Mouse (Mus musculus) small intestine, adult 2 months (tissue): ENCODE results near the gene Gns. TPM values are rescaled to one million over a fixed set of nuclear protein-coding genes. Genes with fewer than 3 reads are reported as not detected.
A peak's percentile ranks its signal among the peaks of the same experiment; 100 is the strongest.

Experiments
- H3K27ac ChIP-seq: fragments of 200-500 bp; 2 replicates; pipeline ENCODE4 v1.5.1; 2012; ENCODE audit warnings: low read depth, low read length, control low read depth, inconsistent platforms; ENCODE audit not compliant: insufficient read depth
- H3K27me3 ChIP-seq: fragments of 200-500 bp; 2 replicates; pipeline ENCODE4 v1.6.1; 2012; ENCODE audit warnings: mild to moderate bottlenecking, moderate library complexity, low read length, inconsistent platforms; ENCODE audit not compliant: control insufficient read depth, insufficient read depth
- H3K36me3 ChIP-seq: fragments of 200-500 bp; 2 replicates; pipeline ENCODE4 v1.6.1; 2012; ENCODE audit warnings: mild to moderate bottlenecking, low read length, control low read depth, inconsistent platforms; ENCODE audit not compliant: control insufficient read depth, insufficient read depth
- H3K4me1 ChIP-seq: fragments of 200-500 bp; 2 replicates; pipeline ENCODE4 v1.6.1; 2012; ENCODE audit warnings: low read length, inconsistent platforms, mixed read lengths; ENCODE audit not compliant: control insufficient read depth, insufficient read depth, insufficient read length
- H3K4me3 ChIP-seq: fragments of 200-500 bp; 2 replicates; pipeline ENCODE4 v1.5.1; 2012; ENCODE audit warnings: low read depth, mild to moderate bottlenecking, control low read depth, inconsistent platforms, low read length, moderate library complexity
- CTCF ChIP-seq: fragments of 200-500 bp; IDR thresholded peaks from 2 replicates; pipeline ENCODE4 v1.5.1; 2012; ENCODE audit warnings: low read depth, mild to moderate bottlenecking, control low read depth, inconsistent platforms, low read length, moderate library complexity, mixed read lengths; ENCODE audit not compliant: insufficient replicate concordance, insufficient read length; ENCODE audit errors: extremely low read depth
- POLR2A ChIP-seq: fragments of 200-500 bp; IDR thresholded peaks from 2 replicates; pipeline ENCODE4 v1.6.1; 2012; ENCODE audit warnings: low read depth, mild to moderate bottlenecking, control low read depth, inconsistent platforms, low read length, moderate library complexity
- WGBS: fragments of 180-500 bp; shearing (Covaris S2); methylation state at CpG from one replicate; pipeline ENCODE4 v1.1.7; 2018; 5-methylcytosine and 5-hydroxymethylcytosine counted together
- polyA plus RNA-seq: library from polyadenylated mRNA; depleted of rRNA; stranded (reverse); fragments of >200 nt; gene quantifications from 2 replicates; pipeline ENCODE4 v1.2.3, GENCODE M21; 2012; rRNA removed

Gene Gns
- 89.5 and 149 TPM in 2 replicates for polyA plus RNA-seq

- WGBS: under 1% methylated on average over 72 of the region's 72 CpGs
- peaks cover 2% of the 10 kb centered on the region; the same call in 1 of the 2 replicates for H3K36me3 ChIP-seq
- H3K27me3 ChIP-seq: no peaks in the 10 kb centered on the region
- H3K4me1 ChIP-seq: peaks cover 6% of the 10 kb centered on the region
- peak within 1 kb of the TSS; percentile 87 for H3K4me3 ChIP-seq
- H3K27ac ChIP-seq: peak within 1 kb of the TSS; percentile 75
- TF ChIP-seq POLR2A (peak; percentile 56; the same call in 1 of the 2 replicates), CTCF (no peak)
Measured at GRCm38 (mm10) chr10:121364801-121365564, at the start of gene Gns. Gene Gns, plus strand, starts transcription at chr10:121365090.

- no peaks in the 10 kb centered on the region for H3K27me3 ChIP-seq
- no peak overlapping the region for H3K4me3 ChIP-seq
- WGBS: 65% methylated on average over 27 of the region's 27 CpGs
- peaks cover 2% of the 10 kb centered on the region for H3K4me1 ChIP-seq
- H3K36me3 ChIP-seq: no peaks in the 10 kb centered on the region
- H3K27ac ChIP-seq: no peak overlapping the region
- TF ChIP-seq POLR2A (no peak), CTCF (no peak)
Measured at GRCm38 (mm10) chr10:121315321-121316283, 49.3 kb upstream of the Gns start.

GRCm38 (mm10) chr10:121316361-121316760 lies 48.5 kb upstream of the Gns start:
- no peaks in the 10 kb centered on the region for H3K27me3 ChIP-seq
- H3K36me3 ChIP-seq: no peaks in the 10 kb centered on the region
- H3K4me1 ChIP-seq: peaks cover 2% of the 10 kb centered on the region
- H3K4me3 ChIP-seq: no peak overlapping the region
- no peak overlapping the region for H3K27ac ChIP-seq
- TF ChIP-seq POLR2A (no peak), CTCF (no peak)
- WGBS: 77% methylated on average over 10 of the region's 10 CpGs

GRCm38 (mm10) chr10:121318397-121318950 lies 46.4 kb upstream of the Gns start:
- 89% methylated on average over 7 of the region's 7 CpGs for WGBS
- no peak overlapping the region for H3K27ac ChIP-seq
- H3K36me3 ChIP-seq: no peaks in the 10 kb centered on the region
- peaks cover 2% of the 10 kb centered on the region for H3K4me1 ChIP-seq
- H3K27me3 ChIP-seq: no peaks in the 10 kb centered on the region
- H3K4me3 ChIP-seq: no peak overlapping the region
- TF ChIP-seq POLR2A (no peak), CTCF (no peak)

- no peaks in the 10 kb centered on the region for H3K27me3 ChIP-seq
- H3K4me1 ChIP-seq: no peaks in the 10 kb centered on the region
- no peak overlapping the region for H3K27ac ChIP-seq
- WGBS: 45% methylated on average over 7 of the region's 7 CpGs
- TF ChIP-seq CTCF: no peak
- no peak for TF ChIP-seq POLR2A
- no peak overlapping the region for H3K4me3 ChIP-seq
- H3K36me3 ChIP-seq: no peaks in the 10 kb centered on the region
Measured at GRCm38 (mm10) chr10:121323493-121323892, 41.4 kb upstream of the Gns start.

- H3K4me3 ChIP-seq: no peak overlapping the region
- no peak overlapping the region for H3K27ac ChIP-seq
- no peaks in the 10 kb centered on the region for H3K36me3 ChIP-seq
- TF ChIP-seq POLR2A: no peak
- TF ChIP-seq CTCF: peak; percentile 24; the same call in 1 of the 2 replicates
- H3K4me1 ChIP-seq: no peaks in the 10 kb centered on the region
- H3K27me3 ChIP-seq: no peaks in the 10 kb centered on the region
Measured at GRCm38 (mm10) chr10:121326167-121326566, 38.7 kb upstream of the Gns start.
